Mouse (Mus musculus): ENCODE measurements around the gene Grid1. TPM values are rescaled to one million over a fixed set of nuclear protein-coding genes. Genes with fewer than 3 reads are reported as not detected.

Grid1 gene
- polyA plus RNA-seq, 2 experiments from 2014 or later, result not detected

GRCm38 (mm10) chr14:34838999-34839398 is 19.1 kb downstream of the Grid1 start:
- ATAC-seq, result no peak

GRCm38 (mm10) chr14:34839898-34840297 is 20.0 kb downstream of the Grid1 start:
- no peak for ATAC-seq

DNA sequence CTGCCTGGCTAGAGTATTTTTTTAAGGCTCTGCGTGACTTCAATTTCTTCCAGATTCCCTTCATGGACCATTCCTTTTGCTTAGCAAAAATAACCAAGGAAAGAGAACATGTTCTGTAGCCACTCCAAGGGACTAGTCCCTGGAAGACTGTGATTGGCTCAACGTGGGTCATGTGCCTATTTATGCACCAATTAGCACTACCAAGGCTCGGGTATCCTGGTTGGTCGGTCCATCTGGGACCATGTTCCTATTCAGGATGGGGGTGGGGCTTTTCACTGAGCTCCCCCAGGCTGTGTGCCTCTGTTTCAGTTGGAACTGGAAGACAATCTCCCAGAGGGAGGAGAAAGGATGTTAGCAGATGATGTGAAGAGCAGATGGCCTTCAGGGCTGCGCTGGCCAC is 23.7 kb downstream of the Grid1 start:
- no peak for ATAC-seq

GRCm38 (mm10) chr14:34844166-34844565 is 24.3 kb downstream of the Grid1 start:
- no peak for ATAC-seq

GRCm38 (mm10) chr14:34846799-34847198 is 26.9 kb downstream of the Grid1 start:
- no peak for ATAC-seq

GRCm38 (mm10) chr14:34847625-34848024 is 27.7 kb downstream of the Grid1 start:
- ATAC-seq, result no peak

DNA sequence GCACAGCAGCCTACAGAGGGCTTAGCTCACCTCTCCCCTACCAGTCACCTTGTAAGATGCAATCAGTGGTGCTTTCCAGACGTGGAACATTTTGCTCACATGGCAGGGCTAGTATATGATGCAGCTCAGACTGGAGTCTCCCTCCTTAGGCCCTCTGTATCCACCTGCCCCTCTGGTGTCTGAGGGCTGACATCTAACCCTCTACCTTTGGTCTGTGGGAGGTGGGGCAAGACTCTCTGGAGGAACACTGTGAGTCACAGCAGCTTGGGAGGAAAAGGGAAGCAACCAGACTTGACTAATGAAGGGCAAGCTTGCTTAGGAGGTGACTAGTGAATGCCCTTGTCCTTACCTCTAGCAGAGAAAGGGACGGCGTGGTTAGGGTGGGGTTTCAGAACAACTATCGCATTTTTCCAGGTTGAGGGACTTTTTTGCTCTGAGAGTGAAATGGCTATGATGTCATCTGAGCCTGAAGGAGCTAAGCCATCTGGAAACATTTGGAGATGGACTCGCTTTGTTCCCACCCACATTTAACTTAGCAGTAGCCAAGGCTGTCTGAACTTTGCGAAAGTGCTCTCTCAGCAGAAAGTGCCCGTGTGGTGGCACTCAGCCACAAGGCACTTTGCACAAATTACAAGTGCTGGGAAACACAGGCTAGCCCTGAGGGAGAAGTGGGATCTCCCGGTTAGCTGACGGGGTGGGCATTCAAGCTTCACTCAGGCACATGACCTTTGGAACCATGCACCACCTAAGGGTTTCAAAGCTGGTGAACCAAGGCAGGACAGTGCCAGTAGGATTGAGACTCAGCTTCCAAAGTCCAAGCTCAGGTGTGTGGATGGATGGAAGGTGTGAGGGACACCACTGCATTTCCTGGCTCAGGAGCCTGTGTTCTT is 41.2 kb downstream of the Grid1 start:
- ATAC-seq, result no peak

GRCm38 (mm10) chr14:34867266-34867665 is 47.4 kb downstream of the Grid1 start:
- no peak for ATAC-seq

DNA sequence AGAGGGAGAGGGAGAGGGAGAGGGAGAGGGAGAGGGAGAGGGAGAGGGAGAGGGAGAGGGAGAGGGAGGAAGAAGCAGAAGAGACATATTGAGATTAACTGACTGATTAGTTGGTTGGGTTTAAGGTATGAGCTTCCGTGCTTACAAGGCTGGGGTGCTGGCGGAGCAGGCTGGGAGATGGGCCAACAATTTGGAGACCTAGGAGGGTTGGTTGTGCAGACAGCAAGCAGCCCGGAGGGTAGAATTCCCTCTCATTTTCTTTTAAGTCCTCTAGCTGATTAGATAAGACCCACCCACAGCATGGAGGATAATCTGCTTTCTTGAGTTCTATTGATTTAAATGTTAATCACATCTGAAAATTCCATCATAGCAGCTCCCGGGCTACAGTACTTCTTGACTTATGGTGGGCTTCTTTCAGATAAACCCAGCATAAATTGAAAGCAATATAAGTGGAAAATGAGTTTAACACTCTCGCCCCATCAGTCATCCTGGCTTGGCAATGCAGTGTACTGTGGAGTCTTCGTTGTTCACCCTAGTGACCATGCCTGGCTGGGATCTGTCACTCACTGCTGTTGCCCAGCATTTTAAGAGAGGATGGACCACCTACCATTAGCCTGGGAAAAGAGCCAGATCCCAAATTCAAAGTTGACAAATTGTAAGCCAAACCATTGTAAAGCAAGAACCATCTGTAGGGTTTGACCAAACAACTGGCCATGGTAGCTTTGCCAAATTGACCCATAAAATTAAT is 48.8 kb downstream of the Grid1 start:
- ATAC-seq, result no peak

GRCm38 (mm10) chr14:34879996-34880395 is 60.1 kb downstream of the Grid1 start:
- no peak for ATAC-seq

DNA sequence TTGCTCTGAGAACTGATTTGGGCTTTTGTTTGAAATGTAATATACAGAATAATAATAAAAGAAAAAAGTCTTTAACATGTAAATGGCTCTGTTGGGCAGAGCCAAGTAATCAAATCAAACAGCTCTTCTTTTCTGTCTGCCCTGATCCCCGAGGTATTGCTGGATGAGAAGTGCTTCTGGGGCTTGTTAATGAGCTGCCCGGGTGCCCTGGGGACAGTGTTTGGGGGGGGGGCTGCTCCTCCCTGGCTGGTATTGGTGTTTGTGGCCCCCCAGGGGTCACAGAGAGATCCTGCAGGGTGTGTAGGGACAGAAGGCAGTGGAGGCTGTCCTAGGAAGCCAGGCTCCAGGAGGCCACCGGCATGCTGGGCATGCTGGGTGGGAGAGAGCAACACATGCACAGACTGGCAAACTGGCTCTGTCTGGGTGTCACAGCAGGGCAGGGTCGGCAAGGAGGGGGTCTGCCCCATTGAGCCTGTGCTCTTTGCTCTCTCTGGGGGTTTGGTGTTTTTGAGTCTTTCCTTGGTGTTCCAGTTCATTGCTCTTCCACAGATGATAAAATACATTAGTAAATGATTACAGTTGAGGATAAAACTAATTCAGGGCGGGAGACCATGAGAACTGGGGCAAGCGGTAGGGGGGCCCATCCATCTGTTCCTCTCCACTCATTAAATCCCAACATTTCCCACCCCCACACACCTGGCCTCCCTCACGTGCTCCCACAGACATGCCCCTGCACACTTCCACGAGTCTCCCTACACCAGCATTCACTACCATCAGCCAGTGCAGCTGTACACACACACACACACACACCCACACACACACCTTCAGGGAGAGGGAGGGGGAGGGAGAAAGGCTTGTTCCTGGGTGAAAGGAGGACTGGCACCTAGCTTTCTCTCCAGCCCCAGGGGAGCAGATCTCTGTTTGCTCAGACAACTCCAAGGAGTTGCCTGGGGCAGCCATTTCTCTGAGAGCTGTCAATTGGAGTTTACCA is 60.8 kb downstream of the Grid1 start:
- ATAC-seq, result no peak

- no peak for ATAC-seq
Observed at GRCm38 (mm10) chr14:34884194-34884593, 64.3 kb downstream of the Grid1 start.

- ATAC-seq, result no peak
Observed at GRCm38 (mm10) chr14:34884611-34885010, 64.7 kb downstream of the Grid1 start.

DNA sequence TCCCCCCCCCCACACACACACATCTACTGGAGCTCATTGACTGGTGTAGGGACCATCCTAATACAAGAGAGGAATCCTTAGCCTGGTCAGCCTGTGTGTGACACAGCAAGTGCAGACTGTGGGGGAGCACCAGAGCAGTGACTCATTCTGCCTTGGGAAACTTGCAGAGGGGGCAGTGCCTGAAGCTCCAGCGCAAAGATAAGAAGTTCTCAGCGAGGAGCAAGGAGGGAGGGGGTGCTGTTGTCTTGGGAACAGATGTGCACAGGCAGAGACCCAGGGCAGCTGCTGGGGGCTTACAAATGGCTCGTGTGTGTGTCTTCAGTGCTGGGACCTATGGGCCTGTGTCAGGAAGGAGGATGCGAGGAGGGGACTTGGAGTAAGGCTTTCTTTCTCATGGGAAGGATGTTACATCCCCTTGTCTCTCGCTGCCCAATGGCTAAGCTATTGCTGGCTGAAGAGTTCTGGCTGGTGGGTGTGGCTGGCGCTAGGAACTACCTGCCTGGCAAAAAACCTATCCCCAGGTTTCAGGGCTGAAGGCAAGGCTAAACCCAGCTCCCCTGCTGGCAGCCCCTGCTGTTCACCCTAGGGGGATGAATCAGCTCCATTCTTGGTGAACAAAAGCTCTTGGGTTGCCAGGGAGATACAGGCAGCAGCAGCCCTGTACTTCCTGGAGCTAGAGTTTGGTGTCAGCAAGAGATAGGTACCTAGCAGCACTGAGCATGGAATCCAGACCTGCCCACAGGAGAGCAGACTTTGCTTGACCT is 72.0 kb downstream of the Grid1 start:
- ATAC-seq, result no peak

DNA sequence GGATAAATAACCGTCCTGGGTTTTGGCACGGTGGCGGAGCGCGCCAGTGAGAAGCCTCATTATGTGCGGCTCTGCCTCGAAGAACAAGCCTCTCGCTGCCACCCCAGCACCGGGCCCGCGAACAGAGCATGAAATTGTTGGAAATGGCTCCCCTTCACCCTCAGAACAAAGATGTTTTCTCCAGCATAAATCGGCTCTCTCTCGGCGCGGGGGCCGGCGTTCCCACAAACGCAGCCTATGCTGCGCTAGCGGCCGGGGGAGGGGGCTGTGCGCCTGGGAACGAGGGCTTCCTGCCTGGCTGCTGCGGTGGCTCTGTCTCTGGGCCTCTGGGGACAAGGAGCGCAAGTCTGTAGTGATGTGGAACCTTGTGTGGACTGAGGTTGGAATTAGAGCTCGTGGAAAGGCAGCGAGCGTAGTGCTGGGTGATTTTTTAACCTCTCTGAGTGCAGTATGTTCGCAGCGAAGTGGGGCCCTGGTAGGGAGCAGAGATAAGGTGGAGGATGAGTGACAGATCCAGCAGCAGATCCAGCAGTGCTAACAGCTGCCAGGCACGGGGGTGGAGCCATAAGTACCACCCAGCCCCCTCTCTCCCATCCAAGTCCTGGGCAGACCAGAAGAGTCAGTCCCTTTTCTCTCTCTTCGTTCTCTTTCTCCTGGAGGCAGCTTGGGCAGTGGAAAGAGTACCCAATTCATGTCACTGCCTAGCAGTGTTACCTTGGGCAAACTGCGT is 76.5 kb downstream of the Grid1 start:
- ATAC-seq, result no peak

DNA sequence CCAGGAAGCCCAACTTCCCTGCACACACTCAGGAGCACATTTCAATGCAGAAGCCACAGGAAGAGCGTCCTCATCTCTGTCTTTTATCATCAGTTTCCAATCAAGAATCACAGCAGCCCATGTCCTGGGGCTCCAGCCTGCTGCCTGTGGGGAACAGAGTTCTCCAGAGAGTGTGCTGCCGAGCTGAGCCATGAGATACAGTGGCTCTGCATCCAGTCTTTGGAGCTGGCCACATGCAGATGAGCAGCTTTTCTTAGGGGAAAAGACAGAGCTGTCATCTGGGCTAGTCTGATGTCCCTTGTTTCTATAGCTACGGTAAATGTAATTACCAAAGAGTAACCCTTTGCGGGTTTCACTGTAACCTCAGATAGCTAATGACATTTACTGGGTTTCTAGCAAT is 83.9 kb downstream of the Grid1 start:
- no peak for ATAC-seq

GRCm38 (mm10) chr14:34905697-34906096 is 85.8 kb downstream of the Grid1 start:
- ATAC-seq, result no peak

DNA sequence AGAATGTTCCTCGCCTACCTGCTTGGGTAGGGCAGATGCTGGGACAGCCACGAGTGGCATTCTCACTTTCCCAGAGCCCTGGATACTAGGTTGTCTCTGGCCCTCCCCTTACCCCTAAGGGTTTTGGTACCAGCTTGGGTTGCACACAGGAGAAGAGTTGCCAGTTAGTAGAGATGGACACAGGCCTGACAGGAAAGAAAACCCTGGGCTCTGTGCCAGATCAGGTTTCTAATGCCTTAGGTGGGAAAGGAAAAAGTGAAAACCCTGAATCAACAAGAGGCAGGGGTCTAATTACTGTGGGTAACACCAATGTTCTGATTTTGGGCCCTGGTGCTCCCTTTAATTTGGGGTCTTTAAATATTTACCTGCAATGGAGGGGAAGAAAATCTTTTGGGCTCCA is 88.5 kb downstream of the Grid1 start:
- ATAC-seq, result no peak

DNA sequence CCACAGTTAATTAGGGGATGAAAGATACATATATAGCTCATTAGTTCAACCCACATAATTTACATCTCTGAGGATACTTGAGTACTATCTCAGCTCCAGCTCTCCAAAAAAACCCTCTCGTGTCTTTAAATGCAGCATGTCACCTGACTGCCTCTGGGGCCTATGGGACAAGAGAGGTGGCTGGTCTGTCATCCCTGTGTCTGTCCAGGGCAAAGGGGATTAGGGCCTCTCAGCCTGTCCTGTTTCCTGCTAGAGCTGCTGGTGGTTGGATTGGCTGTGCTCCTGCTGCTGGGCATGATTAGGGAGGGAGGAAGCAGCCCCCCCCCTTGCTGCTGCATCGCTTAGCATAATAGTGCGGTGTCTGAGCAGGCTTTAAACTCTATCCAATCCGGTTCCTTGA is 88.9 kb downstream of the Grid1 start:
- ATAC-seq, result no peak

DNA sequence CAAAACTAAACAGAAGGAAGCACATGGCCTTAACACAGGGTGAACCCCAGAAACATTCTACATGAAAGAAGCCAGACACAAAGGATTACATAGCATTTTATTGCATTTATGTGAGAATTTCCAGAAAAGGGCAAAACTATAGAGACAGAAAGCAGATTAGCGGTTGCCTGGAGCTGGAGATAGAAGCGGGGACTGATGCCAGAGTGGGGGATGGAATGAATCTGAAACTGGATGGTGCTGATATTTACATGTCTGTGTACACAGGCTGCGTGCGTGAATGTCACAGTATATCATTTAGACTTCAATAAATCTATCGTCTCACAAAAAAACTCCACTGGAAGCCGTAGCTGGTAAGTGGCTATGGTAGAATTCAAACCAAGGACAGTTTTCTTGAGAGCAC is 96.4 kb downstream of the Grid1 start:
- no peak for ATAC-seq

GRCm38 (mm10) chr14:34917111-34917510 is 97.2 kb downstream of the Grid1 start:
- ATAC-seq, result no peak
